Mouse (Mus musculus): Measurements from ENCODE around the gene Vmp1. TPM values are rescaled to one million over a fixed set of nuclear protein-coding genes. Genes with fewer than 3 reads are reported as not detected.

Gene Vmp1
- polyA plus RNA-seq, 1 experiment from 2014 or later = 93.5 TPM

MicroRNAs encoded within 50 kb of the gene (microRNA counts, 519-probe panel; counts per million panel counts)
- microRNA mmu-miR-21 = 4,572 counts per million, percentile 82 among the panel's probes with 10 or more counts

Small RNA genes within 50 kb of the gene (microRNA-seq; reads per million reads assigned to microRNA genes)
- 4,906 reads per million, percentile 92 among the genes with 10 or more reads in this experiment for gene Mir21a

Other genes with a start within 250 kb of the Vmp1 start
- 15.0 and 19.0 TPM in 2 replicates for gene Rnft1, start 199.2 kb downstream of the Vmp1 start, polyA plus RNA-seq (2015; fragmentation: Nextera tagmentation; extraction: Ambion mirVana)
- 56.9 and 63.2 TPM in 2 replicates for gene Rps6kb1, start 139.0 kb downstream of the Vmp1 start, polyA plus RNA-seq (2015; fragmentation: Nextera tagmentation; extraction: Ambion mirVana)
- 6.2 and 7.9 TPM in 2 replicates for gene Tubd1, start 138.8 kb downstream of the Vmp1 start, polyA plus RNA-seq (2015; fragmentation: Nextera tagmentation; extraction: Ambion mirVana)
- gene Ptrh2, start 149 bp upstream of the Vmp1 start, polyA plus RNA-seq (2015; fragmentation: Nextera tagmentation; extraction: Ambion mirVana) = 37.4 and 38.5 TPM in 2 replicates
- gene Cltc, start 73.7 kb upstream of the Vmp1 start, polyA plus RNA-seq (2015; fragmentation: Nextera tagmentation; extraction: Ambion mirVana) = 142 and 147 TPM in 2 replicates
- gene Dhx40, start 123.9 kb upstream of the Vmp1 start, polyA plus RNA-seq (2015; fragmentation: Nextera tagmentation; extraction: Ambion mirVana) = 34.2 and 35.4 TPM in 2 replicates

Measured in midbrain, embryonic 13.5 days (tissue).